In the genomic region with DNA sequence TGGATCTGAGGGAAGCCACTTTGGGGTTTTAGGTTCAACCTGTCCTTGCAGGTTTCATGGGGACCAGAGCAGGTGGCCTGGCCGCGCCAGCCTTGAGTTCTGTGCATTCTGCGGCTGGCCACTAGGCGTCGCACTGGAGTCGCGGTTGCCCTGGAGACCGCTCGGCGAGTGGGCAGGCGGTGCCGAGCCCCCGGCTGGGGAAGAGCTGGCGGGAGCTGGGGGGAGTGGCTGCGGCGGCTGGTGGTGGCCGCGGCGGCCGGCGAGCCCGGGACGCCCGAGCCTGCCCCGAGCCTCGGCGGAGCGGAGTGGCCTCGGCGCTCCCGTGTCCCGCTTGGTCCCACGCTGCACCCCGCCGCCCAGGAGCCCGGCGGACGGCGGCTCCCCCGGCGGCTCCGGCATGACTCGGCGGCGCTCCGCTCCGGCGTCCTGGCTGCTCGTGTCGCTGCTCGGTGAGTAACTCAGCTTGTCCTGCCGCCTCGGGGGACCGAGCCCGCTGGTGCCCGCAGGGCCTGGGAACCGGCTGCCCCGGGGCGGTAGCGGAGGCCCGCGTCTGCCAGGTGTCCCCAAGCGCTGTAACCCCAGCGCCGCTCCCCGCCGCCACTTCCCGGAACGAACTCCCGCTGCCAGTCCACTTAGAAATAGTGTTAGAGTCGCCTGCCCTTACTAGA, we compare ENCODE assay signal across 8 mouse cellular contexts. TPM values are rescaled to one million over a fixed set of nuclear protein-coding genes. Genes with fewer than 3 reads are reported as not detected.
A peak's percentile ranks its signal among the peaks of the same experiment; 100 is the strongest.
DNase-seq lines count a peak whose midpoint lies in the region; ATAC-seq and TF ChIP-seq lines count a peak whose summit lies in the region.

No protein-coding gene starts in this region.

- intact Hi-C loops in left cerebral cortex, adult 2 months (cut with DNase I) = loop anchor here (1.0 to 2.0 kb wide), 5 partner anchors 27 to 147 kb away; no protein-coding TSS in a partner anchor

- H3K27ac ChIP-seq in left cerebral cortex, adult 2 months = peak overlapping the region; percentile 91

- peak overlapping the region; percentile 85 for H3K4me3 ChIP-seq in left cerebral cortex, adult 2 months
- H3K4me3 ChIP-seq in megakaryocyte, embryonic 14.5 days (replicated peaks) = peak overlapping the region; percentile 90

- no peaks in the 10 kb centered on the region for H3K9me3 ChIP-seq in megakaryocyte, embryonic 14.5 days

- peak; percentile 86 for ATAC-seq in activated CD4-positive, CD25-positive, alpha-beta regulatory T cell, adult 4 months
- peak; percentile 97 for ATAC-seq in common myeloid progenitor, adult 5-6 weeks (replicated peaks; ENCODE audit: low read depth, poor library complexity, severe bottlenecking)

- TF ChIP-seq CTCF in left cerebral cortex, adult 2 months (IDR thresholded peaks at IDR 0.05) = peak; percentile 96

- no peaks in the 10 kb centered on the region for H3K36me3 ChIP-seq in megakaryocyte, embryonic 14.5 days (replicated peaks; ENCODE audit: low read length)

- peak; percentile 95 for DNase-seq in gastrocnemius, postnatal 10 days
- peak; percentile 35 for DNase-seq in hindlimb bud, embryonic 11.5 days (ENCODE audit: extremely low spot score, low read depth, low spot score)
- DNase-seq in left cerebral cortex, adult 2 months (ENCODE audit: extremely low spot score in 1 of 2, low spot score in 2 of 2) = peak; percentile 92 to 97
- DNase-seq in right cerebral cortex, adult 2 months (ENCODE audit: low spot score in 2 of 2) = peak; percentile 92 to 95
- peak; percentile 92 for DNase-seq in urinary bladder, postnatal 14 days (ENCODE audit: low spot score)

- H3K4me1 ChIP-seq in megakaryocyte, embryonic 14.5 days = peaks cover 7% of the 10 kb centered on the region

- peaks cover 48% of the 10 kb centered on the region for H3K27me3 ChIP-seq in megakaryocyte, embryonic 14.5 days (replicated peaks)

RNA-seq across cellular contexts. Expression of a gene that starts 9.8 kb away (rescaled TPM):
- polyA plus RNA-seq in activated CD4-positive, CD25-positive, alpha-beta regulatory T cell, adult 4 months (2017; shearing (Covaris generic)) = under 1 TPM in 1 of 2 experiments, not detected in 1; 0.28 TPM
- total RNA-seq in common myeloid progenitor, adult 5-6 weeks (2017) = not detected in 2 replicates
- total RNA-seq in gastrocnemius, postnatal 10 days (2021) = 1 to 10 TPM; 1.4 to 1.6 TPM
- 10 to 100 TPM; 37.7 to 49.5 TPM for total RNA-seq in left cerebral cortex, adult 2 months (2021)
- not detected in 2 replicates for polyA plus RNA-seq in megakaryocyte, embryonic 14.5 days (2012; ENCODE audit: insufficient read depth, low replicate concordance)

Comparison
In these comparisons a context has a peak if more than half of its experiments do, and no peak if none do; other contexts are left out.
1. Peak in every context shown above with its lines: DNase-seq, ATAC-seq, H3K4me3 ChIP-seq and H3K27ac ChIP-seq.
2. DNase-seq: peak in every context shown above with its lines; median percentile 95 in gastrocnemius, postnatal 10 days; 94 in left cerebral cortex, adult 2 months; 94 in right cerebral cortex, adult 2 months; 92 in urinary bladder, postnatal 14 days; 35 in hindlimb bud, embryonic 11.5 days.
3. RNA of a gene that starts 9.8 kb away (total RNA-seq): 37.7 to 49.5 TPM in left cerebral cortex, adult 2 months; 1.4 to 1.6 TPM in gastrocnemius, postnatal 10 days and not detected in common myeloid progenitor, adult 5-6 weeks; every median in the first group is over 10 times any median in the second.